Mouse (Mus musculus) kidney, postnatal 36 days (tissue): ENCODE results near the gene Ank2.
"Not testable (repeated sequence)": the region's sequence is repeated elsewhere in the genome, so short reads cannot be mapped to it uniquely, and the experiment has no call there.

Source experiments
- DNase-seq, 2 experiments: peaks; one replicate each; pipeline ENCODE4 v3.0.0; 2021 to 2022; ENCODE audit warnings: mixed read lengths in 2 of 2

Gene Ank2

GRCm38 (mm10) chr3:127350602-127351362 is 148.4 kb downstream of the Ank2 start:
- no peak for DNase-seq

DNA sequence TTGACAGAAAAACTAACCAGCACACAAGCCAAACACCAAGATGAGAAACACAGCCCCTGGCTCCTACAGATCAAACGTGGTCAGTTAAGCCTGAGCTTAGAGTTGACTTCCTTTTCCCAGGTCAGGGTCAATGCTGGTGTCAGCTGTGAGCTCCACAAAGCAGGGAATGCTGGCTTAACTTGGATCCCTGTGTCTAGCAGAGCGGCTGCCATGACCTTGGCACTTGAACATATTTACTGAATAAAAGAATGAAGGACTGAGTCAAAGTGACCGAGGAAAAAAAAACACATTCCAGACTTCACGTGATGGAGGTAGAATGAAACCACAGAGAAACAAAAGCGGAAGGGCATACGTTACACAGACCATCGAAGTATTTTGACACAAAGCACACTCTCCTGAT is 150.2 kb downstream of the Ank2 start:
- DNase-seq = no peak

- no peak for DNase-seq
Observed at GRCm38 (mm10) chr3:127345860-127346459, 153.2 kb downstream of the Ank2 start.

GRCm38 (mm10) chr3:127341300-127341699 is 157.8 kb downstream of the Ank2 start:
- no peak for DNase-seq

DNA sequence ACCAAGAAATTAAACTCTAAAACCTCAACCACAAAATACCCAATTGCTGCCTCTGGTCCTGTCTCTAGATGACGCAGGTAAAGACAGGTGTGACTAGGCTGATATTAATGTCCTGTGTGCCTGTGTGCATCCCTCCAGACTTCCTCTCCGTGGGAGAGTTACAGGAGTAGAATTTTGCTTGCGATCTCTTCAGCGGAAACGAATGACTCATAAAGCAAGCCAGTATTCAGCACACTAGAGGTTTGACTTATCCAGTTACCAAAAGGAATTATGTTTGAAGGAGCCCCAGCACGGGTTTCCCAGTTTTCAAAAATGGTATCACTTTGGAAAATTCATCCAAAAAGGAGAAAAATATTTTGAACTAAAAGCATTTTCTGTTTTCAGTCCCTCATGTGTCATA is 164.3 kb downstream of the Ank2 start:
- no peak for DNase-seq

DNA sequence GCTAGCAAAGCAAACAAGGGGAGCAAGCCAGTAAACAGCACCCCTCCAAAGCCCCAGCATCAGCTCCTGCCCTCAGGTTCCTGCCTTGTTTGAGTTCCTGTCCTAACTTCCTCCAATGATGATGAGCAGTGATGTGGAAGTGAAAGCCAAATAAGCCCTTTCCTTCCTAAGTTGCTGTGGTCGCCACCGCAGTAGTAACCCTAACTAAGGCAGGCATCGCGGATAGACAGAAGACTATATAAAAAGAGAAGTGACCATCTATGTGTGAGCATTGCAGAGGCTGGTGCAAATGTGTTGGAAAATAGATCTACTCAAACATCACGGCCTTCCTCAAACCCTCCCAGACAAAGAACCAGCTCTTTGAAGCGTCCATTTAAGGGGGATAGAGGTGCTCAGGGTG is 167.6 kb downstream of the Ank2 start:
- DNase-seq = no peak

DNA sequence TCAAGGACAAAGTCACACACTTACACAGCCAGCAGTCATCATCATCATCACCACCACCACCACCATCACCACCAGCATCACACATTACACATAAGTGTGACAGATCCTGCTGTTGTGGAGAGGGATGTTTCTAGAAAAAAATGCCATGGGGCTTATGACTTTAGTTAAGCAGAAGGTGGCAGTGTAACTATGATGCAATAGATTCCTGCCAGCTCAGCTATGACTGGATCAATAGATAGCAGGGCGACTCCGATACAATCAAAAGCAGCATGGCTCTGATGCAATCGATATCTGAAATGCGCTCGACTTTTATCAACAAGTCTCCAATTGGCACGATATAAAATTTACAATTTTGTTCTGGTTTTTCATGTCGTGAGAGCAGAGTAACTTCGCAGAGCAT is 172.8 kb downstream of the Ank2 start:
- no peak for DNase-seq

- DNase-seq = peak; percentile 38 to 43
Observed at GRCm38 (mm10) chr3:127322870-127323269, 176.3 kb downstream of the Ank2 start.

DNA sequence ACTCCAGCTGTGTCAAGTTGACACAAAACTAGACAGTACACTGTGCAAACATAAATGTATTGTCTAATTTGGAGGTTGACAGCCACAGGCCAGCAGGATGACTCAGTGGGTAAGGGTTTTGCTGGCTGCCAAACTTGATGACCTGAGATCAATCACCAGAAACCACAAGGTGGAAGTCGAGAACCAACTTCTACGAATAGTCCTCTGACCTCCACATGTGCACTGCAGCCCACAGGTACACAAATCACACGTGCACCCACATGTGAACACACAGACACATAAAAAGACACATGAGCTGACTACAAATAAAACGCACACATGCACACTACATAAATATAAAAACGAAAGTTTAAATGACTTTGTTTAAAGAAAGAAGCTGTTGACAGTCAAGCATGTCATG is 177.5 kb downstream of the Ank2 start:
- DNase-seq = no peak

DNA sequence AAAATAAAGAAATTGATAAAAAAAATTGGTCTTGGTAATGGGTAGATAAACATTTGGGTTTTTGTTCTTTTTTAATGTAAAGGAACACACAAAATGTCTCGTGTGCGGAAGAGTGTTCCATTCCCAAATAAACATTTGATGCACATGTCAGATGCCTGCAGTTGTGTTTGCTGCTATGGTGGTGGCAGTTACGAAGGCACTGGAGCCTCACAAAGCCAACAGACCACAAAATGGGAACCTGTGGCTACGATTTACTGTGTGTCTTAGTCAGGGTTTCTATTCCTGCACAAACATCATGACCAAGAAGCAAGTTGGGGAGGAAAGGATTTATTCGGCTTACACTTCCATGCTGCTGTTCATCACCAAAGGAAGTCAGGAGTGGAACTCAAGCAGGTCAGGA is 178.1 kb downstream of the Ank2 start:
- DNase-seq = not testable (repeated sequence)

GRCm38 (mm10) chr3:127320311-127320710 is 178.8 kb downstream of the Ank2 start:
- DNase-seq = no peak

- no peak for DNase-seq
Observed at GRCm38 (mm10) chr3:127317641-127318040, 181.5 kb downstream of the Ank2 start.

GRCm38 (mm10) chr3:127316717-127317116 is 182.4 kb downstream of the Ank2 start:
- no peak for DNase-seq

GRCm38 (mm10) chr3:127311521-127311920 is 187.6 kb downstream of the Ank2 start:
- no peak for DNase-seq

- no peak for DNase-seq
Observed at GRCm38 (mm10) chr3:127310079-127310478, 189.1 kb downstream of the Ank2 start.

GRCm38 (mm10) chr3:127303957-127304553 is 195.1 kb downstream of the Ank2 start:
- DNase-seq = no peak

DNA sequence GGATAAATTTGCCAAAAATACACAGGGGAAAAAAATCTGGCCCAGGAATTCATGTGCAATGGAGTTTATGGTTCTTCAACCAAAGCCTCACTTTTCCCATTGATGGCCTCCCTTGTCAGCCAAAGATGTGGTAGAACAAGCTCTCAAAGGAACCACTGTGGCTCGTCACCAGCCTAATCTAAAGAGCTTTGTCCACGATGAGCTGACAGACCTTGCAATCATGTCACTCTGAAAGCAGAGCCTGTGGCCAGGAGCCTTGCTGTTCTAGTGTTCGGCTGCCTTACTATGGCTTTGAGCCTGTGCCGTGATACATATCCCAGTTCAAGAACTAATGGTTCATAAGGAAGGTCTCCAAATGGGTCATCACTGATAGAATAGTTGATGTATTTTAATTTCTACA is 196.1 kb downstream of the Ank2 start:
- DNase-seq = no peak

DNA sequence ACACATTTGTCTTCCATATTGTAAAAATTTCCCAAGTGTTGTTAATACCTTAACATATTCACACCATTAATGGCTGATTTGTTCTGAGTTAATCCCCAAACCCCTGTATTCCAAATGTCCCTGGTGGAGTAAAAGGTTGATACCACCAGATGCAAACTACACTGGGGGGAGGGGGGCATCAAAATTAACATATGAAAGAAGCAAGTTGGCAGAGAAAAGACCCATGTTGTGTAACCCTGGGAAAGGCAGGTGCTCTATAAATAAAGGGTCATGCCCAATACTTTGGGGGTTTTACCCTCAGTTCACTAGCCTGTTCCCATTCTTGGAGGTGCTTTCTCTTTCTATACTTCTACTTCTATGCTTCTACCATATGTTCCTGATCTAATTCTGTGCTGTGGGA is 198.4 kb downstream of the Ank2 start:
- DNase-seq = no peak

DNA sequence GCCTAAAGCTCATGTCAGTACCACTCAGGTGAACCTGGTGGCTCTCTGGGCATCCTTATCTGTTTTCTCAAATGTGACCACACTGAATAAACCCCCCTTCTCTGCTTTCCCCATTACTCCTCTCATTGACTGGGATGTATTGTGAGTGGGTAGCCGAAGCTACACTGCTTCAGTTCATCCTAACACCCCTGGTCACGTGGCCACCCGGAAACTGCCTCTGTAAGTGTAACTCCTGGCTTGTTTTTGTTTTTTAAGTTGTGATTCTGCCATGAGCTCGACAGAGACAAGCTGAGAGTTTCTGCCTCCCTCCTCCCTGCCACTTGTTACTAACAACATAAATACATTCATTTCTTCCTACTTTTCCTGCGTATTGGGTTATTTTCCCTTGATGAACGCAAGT is 203.2 kb downstream of the Ank2 start:
- no peak for DNase-seq

GRCm38 (mm10) chr3:127294610-127295349 is 204.4 kb downstream of the Ank2 start:
- DNase-seq = no peak

DNA sequence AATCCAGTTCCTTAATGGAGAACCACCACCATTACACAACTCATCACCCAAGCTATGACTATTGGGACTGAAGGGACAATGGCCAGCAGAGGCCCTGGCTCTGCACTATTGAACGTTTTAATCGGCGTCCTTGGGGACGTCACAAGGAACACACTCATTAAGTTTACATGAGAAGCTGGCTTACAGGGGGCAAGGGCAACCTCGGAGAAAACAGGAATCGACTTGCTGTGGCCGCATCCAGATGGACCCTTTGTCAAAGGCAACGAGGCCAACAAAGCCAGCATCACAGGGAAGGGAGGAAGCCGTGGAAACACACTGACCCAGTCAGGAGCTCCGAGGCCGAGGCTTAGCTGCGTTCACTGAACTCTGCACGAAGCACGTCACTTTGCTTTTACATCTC is 205.1 kb downstream of the Ank2 start:
- DNase-seq = no peak

GRCm38 (mm10) chr3:127293479-127293874 is 205.7 kb downstream of the Ank2 start:
- no peak for DNase-seq

GRCm38 (mm10) chr3:127292864-127293478 is 206.2 kb downstream of the Ank2 start:
- DNase-seq = no peak
